Mouse (Mus musculus): ENCODE data around the gene Cog1.
"Not testable (repeated sequence)": the region's sequence is repeated elsewhere in the genome, so short reads cannot be mapped to it uniquely, and the experiment has no call there.

The Cog1 gene

DNA sequence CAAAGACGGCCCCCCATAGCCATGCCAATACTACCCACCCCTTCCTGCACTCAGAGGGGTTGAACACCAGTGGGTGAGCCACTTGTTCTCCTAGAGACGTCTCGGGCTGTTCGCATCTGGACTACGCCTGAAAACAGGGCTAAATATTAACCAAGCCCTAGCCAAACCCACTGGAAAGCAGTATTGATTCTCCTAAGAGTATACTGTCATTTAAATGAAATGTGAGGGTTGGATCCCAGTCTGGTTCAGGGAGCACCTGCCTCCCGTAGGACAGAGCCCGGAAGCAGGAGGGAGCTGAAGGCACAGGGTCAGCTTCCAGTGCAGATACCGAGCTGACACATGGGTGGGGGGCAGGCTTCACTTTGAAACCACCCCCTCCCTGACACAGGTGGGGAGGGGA is 17.1 kb upstream of the Cog1 start:
- DNase-seq (ENCODE audit: low spot score in 2 of 2) = no peak

DNA sequence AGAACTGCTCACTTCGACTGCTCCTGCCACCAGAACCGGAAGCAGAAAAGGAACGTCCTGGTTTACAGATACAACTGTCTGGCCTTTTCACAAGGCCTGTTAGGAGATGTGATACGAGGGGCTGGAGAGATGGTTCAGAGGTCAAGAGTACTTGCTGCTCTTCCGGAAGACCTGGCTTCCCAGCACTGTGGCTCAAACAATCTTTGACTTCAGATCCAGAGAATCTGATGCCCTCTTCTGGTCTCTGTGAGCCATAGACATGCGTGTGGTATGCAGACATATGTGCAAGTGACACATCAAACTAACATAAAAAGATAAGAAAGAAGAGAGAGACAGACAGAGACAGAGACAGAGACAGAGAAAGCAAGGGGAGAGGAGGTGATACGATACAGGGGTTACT is 16.7 kb upstream of the Cog1 start:
- no peak for DNase-seq (ENCODE audit: low spot score in 2 of 2)

DNA sequence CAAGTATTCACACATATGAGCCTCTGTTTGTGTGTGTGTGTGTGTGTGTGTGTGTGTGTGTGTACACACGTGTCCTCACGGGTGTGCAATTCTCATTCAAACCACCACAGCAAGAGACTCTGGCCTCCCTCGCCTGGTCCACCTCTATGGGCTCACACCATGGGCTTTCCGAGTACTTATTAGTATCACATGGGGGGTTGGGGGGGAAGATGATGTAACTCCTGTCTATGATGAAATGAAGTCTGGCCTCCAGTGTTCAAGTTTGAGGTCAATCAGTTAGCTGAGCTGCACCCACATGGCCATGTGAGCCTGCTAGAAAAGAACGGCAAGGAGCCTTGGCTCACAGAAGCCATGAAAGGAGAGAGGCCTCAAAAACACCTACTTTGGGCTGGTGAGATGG is 15.6 kb upstream of the Cog1 start:
- no peak for DNase-seq (ENCODE audit: low spot score in 2 of 2)

DNA sequence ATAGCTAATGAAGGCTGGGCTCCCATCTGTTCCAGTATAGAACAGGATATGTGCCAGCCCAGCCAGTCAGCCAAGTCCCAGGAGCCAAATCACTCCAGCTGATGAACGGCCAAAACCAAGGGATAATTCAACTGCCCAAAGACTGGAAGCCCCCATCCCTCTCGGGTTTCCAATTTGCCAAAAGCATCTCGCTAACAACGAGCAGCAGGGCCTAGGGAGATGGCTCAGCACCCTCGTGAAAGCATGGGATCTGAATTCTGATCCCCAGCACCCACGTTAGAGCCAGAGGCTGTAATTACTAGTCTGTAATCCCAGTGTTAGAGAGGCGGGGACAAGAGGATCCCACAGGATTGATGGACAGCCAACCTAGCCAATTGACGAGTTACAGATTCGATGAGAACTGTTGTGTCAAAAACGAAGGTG is 14.3 kb upstream of the Cog1 start:
- no peak for DNase-seq (ENCODE audit: low spot score in 2 of 2)

DNA sequence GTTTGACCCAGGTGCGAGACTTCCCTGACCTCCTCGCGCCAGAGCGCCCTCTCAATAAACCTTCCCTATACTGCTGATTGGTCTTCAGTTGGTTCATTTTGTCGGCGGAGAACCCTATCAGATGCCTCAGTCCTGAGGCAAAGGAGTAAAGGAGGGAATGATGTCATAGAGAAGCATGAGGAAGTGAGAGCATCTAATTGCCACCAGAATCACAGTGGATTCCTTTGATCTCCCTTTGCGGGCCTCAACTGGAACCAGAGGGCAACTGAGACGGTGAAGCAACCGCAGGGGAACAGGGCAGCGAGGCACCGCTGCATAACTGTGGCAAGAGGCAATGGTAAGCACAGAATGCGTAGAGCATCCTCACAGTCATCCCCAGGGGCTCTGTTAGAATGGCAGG is 10.3 kb upstream of the Cog1 start:
- DNase-seq (ENCODE audit: low spot score in 2 of 2) = no peak

DNA sequence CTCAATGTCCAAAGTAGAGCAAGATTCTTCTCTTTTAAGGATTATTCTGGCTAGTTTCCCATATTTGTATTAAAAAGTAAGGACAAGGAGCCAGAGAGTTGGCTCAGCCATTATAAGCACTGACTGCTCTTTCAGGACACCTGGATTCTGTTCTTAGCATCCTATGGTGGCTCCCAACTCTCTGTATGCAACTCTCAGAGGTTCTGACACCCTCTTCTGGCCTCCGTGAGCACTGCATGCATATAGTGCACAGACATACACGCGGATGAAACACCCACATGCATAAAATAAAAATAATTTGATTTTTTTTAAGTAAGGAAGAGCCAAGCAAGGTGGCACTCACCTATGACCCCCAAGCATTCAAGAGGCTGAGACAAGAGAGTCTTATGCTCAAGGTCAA is 3.8 kb upstream of the Cog1 start:
- DNase-seq (ENCODE audit: low spot score in 2 of 2) = no peak

DNA sequence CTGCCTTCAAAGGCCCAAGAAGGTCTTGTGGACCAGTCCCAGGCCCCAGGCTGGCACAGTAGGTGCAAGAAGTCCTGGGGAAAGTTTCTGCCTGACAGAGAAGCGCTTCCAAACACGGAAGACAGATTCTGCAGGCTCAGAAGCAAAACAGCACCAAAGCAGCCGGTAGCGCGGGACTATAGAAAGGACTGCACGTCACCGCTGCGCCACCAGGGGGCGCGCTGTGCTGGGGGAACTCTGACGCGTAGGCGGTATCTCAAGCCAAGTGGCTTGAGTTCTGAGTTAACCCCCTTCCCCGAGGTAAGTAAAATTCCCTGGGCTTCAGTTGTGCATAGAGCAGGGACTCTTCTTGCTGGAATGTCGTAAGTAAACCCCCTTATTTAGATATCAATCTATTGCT is 817 bp upstream of the Cog1 start:
- DNase-seq (ENCODE audit: low spot score in 2 of 2) = peak; percentile 68 to 78

DNA sequence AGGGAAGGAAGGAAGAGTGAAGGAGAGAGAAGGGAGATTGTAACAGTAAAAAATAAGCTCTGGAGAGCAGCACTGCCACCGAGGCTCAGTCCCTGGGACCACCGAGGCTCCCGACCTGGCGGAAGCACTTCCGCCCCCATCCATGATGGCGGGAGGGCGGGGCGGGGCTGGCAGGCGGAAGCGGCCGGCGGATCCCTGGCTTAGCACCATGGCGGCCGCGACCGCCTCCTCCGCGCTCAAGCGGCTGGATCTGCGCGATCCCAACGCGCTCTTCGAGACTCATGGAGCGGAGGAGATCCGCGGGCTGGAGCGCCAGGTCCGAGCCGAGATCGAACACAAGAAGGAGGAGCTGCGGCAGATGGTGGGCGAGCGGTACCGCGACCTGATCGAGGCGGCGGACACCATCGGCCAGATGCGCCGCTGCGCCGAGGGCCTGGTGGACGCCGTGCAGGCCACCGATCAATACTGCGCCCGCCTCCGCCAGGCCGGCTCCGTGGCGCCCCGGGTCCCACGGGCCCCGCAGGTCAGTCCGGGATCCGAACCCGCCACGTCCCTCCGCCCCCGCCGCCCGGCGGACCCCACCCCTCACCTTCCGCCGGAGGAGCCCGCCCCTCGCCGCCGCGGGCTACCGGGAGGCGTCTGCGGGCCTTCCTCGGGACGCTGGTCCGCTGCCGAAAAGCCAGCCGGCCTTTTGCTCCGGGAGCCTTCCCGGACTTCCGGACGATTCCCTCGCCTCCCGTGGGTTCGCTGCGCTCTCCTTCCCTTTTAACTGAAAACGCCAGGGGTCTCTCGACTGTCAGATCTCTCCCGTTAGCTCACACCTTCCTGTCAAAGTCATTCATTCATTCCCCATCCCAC is 613 bp downstream of the Cog1 start, which contains the start of gene Slc39a11:
Gene Slc39a11 (minus strand): TSS at position 727 of the 858 bp plus-strand sequence.
- DNase-seq (ENCODE audit: low spot score in 2 of 2) = peak; percentile 57 to 58

DNA sequence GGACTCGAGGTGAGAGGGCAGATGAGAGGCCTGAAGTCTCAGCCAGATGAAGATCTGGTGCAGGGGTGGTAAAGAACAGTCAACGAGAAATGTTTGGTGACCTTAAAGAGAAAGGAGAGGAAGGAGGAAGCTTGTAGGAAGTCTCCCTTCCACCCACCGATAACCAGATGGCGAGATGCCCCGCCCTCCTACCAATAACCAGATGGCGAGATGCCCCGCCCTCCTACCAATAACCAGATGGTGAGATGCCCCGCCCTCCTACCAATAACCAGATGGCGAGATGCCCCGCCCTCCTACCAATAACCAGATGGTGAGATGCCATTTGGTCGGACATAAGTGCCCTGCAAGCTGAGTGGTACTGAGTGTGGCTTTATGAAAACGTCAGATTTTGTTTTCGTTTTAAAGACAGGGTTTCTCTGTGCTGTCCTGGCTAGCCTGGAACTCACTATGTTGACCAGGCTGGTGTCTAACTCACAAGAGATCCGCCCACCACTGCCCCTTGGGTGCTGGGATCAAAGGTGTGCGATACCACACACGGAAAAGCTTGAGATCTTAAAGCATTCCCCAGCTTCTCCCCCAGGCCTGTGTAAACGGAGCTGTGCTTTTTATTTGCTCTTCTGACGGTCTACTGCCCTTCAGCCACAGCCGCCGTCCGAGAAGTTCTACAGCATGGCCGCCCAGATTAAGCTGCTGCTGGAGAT is 2.4 kb downstream of the Cog1 start:
- no peak for DNase-seq (ENCODE audit: low spot score in 2 of 2)

DNA sequence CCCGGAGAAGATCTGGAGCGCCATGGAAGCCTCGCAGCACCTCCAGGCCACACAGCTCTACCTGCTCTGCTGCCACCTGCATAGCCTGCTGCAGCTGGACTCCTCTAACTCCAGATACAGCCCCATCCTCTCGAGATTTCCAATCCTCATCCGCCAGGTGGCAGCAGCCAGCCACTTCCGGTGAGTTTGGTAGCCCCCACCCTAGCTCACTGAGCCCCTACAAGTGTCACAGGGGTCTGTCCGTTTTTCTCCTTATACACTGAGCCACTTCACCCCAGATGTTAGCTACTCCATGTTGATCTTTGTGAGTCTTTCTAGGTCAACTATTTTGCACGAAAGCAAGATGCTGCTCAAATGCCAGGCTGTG is 2.9 kb downstream of the Cog1 start:
- no peak for DNase-seq (ENCODE audit: low spot score in 2 of 2)

DNA sequence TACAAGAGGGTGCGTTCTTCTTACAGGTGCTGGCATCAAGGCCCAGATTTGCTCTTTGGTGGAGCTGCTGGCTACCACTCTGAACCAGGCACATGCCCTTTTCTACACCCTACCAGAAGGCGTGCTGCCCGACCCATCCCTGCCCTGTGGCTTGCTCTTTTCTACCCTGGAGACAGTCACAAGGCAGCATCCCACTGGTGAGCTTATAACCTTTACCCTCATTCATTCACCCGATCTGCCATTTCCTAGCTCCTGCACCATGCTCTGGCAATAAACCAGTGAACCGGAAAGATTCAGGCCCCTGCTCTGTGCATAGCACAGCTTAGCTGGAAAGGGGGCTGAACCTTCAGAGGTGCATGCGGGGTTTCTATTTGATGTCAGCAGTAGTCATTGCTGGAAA is 3.5 kb downstream of the Cog1 start:
- DNase-seq (ENCODE audit: low spot score in 2 of 2) = no peak

DNA sequence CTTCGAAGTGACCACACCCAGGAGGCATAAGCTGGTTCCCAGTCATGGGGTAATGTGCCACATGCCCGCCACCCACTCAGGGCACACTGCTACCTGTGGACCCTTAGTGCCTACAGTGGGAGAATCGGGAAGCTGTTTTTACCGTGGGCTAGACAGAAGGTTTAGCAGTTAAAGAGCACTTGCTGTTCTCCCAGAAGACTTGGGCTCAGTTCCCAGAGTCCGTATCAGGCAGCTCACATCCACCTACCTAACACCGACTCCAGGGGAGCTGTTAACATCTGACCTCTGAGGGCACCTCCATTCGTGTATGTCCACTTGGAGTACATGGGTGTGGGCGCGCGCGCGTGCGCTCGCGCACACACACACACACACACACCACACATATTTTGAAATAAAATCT is 5.1 kb downstream of the Cog1 start:
- no peak for DNase-seq (ENCODE audit: low spot score in 2 of 2)

DNA sequence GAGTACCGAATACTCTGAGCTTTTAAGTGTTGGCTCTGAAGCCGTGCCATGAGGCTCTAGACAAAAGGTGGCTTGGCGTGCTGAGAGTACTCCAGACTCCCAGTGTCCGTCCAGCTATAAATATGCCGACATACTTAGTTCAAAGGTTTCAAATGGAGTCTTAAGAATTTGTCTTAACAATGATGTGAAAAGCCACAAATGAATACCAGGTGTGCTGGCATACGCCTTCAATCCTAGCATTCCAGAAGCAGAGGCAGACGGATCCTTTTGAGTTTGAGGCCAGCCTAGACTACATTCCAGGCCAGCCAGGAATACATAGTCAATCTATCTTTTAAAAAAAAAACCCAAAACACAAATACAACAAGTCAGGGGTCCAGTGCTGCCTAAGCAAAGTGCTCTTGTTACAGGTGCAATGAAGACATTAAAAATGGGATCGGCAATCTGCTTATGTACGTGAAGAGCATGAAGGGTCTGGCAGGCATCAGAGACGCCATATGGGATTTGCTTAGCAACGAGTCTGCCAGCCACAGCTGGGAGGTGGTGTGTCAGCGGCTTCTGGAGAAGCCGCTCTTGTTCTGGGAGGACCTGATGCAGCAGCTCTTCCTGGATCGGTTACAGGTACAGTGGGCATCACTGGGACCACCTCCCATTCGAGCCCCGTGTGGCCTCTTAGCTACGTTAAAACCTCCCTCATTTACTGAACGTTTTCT is 5.7 kb downstream of the Cog1 start:
- DNase-seq (ENCODE audit: low spot score in 2 of 2) = no peak

DNA sequence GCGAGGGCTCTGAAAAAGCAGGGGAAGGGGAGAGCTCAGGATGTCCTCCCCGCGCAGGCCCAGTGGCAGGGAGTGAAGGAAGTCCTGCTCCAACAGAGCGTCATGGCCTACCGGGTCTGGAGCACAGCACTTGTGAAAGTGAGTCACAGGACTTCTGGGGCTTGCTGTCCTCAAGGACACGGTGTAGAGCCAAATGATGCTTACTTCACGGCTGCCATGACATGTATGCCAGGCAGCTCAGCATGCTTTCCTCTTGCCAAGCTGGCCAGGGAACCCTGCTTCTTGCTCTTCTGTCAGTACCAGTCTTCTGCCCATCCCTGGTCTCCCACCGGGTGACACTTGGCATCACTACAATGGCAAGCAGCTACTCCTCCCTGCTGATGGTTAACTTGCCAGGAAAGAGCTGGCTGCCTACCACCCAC is 7.6 kb downstream of the Cog1 start:
- no peak for DNase-seq (ENCODE audit: low spot score in 2 of 2)

DNA sequence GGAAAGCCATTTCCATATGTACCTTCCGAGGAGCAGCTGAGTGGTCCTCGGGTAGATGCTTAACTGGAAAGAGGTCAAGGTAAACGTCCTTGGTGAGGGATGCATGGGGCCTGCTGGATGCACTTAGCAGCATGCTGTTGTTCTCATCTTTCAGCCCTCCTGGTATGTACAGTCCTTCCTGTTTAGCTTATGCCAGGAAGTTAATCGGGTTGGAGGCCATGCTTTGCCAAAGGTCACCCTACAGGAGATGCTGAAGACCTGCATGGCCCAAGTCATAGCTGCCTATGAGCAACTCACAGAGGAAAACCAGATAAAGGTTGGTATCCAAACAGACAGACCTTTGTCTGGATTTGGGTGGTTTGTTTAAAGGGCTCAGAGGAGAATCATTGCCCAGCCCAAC is 8.3 kb downstream of the Cog1 start:
- DNase-seq (ENCODE audit: low spot score in 2 of 2) = no peak

DNA sequence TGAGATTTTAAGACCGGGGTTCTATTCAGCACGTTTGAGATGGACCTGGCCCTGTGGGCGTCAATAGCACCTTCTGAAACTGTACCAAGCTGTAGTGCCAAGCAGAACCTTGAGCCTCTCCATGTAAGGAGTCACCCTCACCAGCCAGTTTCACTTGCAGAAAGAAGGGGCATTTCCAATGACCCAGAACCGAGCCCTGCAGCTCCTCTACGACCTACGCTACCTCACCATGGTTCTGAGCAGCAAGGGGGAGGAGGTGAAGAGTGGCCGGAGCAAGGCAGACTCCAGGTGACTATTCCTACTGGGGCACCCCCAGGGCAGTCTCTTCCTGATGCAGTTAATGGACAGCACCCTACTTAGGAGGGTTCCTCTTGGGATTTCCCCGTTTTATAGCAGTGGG is 9.3 kb downstream of the Cog1 start:
- no peak for DNase-seq (ENCODE audit: low spot score in 2 of 2)

DNA sequence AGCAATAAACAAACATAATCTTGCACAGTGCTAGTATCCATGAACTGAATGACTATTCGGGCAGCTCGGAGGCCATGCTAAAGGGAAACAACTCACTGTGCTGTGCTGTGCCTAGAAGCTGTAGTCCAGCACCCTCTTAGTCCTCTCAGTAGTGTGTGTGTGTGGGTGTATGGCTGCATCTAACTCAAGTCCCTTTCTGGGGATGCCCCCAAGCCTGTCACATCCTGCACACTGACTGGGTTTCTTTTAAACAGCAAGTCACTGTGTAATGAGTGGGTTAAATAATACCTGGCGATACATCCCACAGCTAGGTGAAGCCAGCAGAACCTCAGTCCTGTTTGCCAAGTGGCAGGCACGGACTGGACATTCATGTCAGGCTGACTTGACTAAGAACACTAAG is 9.8 kb downstream of the Cog1 start:
- no peak for DNase-seq (ENCODE audit: low spot score in 2 of 2)

DNA sequence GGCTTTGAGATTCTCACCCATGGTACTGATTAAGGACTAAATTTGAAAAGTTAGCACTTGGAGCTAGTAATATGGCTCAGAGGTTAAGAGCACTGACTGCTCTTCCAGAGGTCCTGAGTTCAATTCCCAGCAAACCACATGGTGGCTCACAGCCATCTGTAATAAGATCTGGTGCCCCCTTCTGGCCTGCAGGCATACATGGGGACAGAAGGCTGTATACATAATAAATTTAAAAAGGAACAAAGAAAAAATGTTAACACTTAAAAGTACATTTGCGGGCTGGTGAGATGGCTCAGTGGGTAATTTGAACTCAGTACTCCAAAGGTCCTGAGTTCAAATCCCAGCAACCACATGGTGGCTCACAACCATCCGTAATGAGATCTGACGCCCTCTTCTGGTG is 11.2 kb downstream of the Cog1 start:
- not testable (repeated sequence) for DNase-seq (ENCODE audit: low spot score in 2 of 2)

DNA sequence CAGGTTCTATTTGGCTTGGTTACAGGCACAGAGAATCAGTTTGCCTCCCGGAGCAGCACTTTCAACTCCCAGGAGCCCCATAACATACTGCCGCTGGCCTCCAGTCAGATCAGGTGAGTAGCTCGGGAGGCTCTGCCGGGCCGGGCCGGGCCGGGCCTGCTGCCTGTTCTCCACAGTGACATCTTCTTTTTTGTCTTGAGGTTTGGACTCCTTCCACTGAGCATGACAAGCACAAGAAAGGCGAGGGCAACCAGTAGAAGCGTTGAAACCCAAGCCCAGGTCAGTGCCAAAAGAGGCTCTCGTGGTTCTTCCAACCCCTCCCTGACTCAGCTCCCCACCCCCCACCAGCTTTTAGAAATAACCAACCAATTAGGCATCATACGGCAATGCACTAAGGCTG is 12.0 kb downstream of the Cog1 start:
- no peak for DNase-seq (ENCODE audit: low spot score in 2 of 2)

DNA sequence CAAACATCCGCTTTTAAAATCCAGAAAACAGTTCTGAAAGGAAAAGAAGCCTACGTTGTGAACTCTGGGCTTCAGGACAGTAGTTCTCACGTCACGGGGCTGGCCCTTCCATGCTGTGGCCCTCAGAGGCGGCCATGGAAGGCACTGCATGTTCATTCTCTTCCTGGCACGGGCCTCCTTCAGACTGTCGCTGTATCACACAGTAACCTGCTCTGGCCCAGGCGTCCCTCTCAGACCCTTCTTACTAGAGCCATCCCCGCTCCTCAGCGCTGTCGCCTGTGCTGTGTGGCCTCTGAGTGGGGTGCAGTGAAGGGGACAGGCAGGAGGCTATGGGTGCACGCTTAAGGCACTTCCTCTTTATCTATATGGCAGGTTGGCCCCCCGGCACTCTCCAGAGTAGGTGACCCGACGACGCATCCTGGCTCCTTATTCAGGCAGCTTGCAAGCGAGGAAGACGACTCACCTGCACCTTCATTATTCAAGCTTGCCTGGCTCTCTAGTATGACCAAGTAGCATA is 12.9 kb downstream of the Cog1 start:
- DNase-seq (ENCODE audit: low spot score in 2 of 2) = no peak

DNA sequence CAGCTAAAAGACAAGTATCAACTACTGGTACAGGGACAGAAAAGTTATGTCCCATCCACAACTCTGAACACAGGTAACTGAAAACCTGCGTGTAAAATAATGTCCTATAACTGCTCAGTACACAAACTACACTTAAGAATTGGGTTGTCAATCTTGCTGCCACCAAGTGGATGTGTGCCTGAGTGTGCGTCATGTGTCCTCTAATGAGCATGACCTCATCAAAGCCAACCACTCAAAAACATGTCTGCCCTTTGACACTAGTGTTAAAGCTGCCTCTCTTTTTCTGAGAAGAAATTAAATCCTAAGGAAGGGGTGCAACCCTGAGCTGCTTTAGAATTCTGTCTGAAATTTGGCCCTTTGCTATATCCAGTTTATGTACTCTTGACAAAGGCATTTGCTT is 15.3 kb downstream of the Cog1 start:
- no peak for DNase-seq (ENCODE audit: low spot score in 2 of 2)

DNA sequence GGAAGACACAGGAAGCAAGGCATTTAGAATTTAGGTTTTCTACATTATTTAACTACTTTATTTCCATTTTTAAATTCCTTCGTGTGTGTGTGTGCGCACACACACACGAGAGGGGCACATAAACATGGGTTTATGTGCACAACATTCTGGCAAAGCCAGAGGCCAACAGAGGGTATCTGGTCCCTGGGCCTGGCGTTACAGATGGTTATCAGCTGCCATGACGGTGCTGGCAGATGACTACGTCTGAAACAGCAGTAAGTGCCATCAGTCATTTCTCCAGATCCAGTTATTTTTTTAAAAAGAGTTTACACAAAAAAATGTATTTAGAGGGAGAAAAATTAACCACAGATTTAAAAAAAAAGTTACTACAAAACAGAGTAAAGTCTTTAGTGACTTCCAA is 17.2 kb downstream of the Cog1 start:
- DNase-seq (ENCODE audit: low spot score in 2 of 2) = no peak

DNA sequence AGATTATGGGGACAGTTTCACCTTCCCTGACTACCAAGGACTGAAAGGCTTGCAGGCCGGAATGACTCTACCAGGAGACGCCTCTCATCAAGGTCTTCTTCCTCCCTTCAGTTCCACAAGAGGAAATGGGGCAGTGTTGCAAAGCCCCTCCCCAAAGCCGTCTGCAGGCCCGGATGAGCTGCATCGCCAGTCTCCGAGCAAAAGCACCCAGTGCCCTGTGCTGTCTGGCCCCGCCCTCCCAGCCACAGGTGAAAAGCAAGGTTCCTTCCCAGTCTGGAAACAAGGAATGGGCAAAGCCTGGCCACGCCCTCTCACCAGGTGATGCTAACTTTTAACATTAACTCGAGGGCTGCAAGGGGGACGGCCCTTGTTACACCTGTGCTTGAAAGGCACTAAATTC is 17.7 kb downstream of the Cog1 start:
- DNase-seq (ENCODE audit: low spot score in 2 of 2) = no peak
